18 mouse cellular contexts compared by ENCODE assay signal in genomic region chr3:157255446-157255845, GRCm38 (mm10).
DNase-seq lines count a peak whose midpoint lies in the region; ATAC-seq lines count a peak whose summit lies in the region.
"Had no signal": no experiment of that assay in that cellular context is flagged by ENCODE, and none has a peak within 500 bp of the region (broad histone marks: within the 10 kb centered on the region; RNA-seq: fewer than 3 reads in every experiment).

No protein-coding gene starts in this region.

- ATAC-seq in forebrain, embryonic 15.5 days (replicated peaks) = 0 out of 2 replicates have a peak, but pooled peaks have one; percentile 35
- no peak for ATAC-seq in forebrain, embryonic 16.5 days
- 0 out of 2 replicates have a peak, but pooled peaks have one; percentile 10 for ATAC-seq in hindbrain, embryonic 11.5 days (ENCODE audit: low FRiP score)
- peak; percentile 55 for ATAC-seq in midbrain, embryonic 13.5 days
- ATAC-seq: forebrain, postnatal 0 days; intestine, embryonic 15.5 days had no signal

- WGBS in forebrain, embryonic 15.5 days = 33% methylated on average over 1 of the region's 1 CpGs
- 25% methylated on average over 1 of the region's 1 CpGs for WGBS in forebrain, embryonic 16.5 days
- 53% methylated on average over 1 of the region's 1 CpGs for WGBS in hindbrain, embryonic 11.5 days
- WGBS in hindbrain, embryonic 10.5 days = 39% methylated on average over 1 of the region's 1 CpGs
- 28% methylated on average over 1 of the region's 1 CpGs for WGBS in midbrain, embryonic 13.5 days
- 56% methylated on average over 1 of the region's 1 CpGs for WGBS in midbrain, embryonic 10.5 days

- no peaks in the 10 kb centered on the region for H3K27me3 ChIP-seq in forebrain, embryonic 15.5 days
- H3K27me3 ChIP-seq in forebrain, embryonic 16.5 days (replicated peaks; ENCODE audit: control insufficient read depth, insufficient read depth, low read length) = no peaks in the 10 kb centered on the region
- no peaks in the 10 kb centered on the region for H3K27me3 ChIP-seq in hindbrain, embryonic 11.5 days (ENCODE audit: control insufficient read depth, insufficient read depth, low read length)
- no peaks in the 10 kb centered on the region for H3K27me3 ChIP-seq in hindbrain, embryonic 10.5 days (ENCODE audit: insufficient read depth, poor library complexity, severe bottlenecking)
- H3K27me3 ChIP-seq in midbrain, embryonic 13.5 days = no peaks in the 10 kb centered on the region
- no peaks in the 10 kb centered on the region for H3K27me3 ChIP-seq in midbrain, embryonic 10.5 days (ENCODE audit: low read depth, poor library complexity, severe bottlenecking)
- H3K27me3 ChIP-seq: intestine, embryonic 15.5 days; lung, embryonic 15.5 days had no signal

- H3K4me1 ChIP-seq in forebrain, embryonic 15.5 days = 0 out of 2 replicates have a peak, but pooled peaks cover 4% of the 10 kb centered on the region
- H3K4me1 ChIP-seq in forebrain, embryonic 16.5 days (replicated peaks; ENCODE audit: control insufficient read depth, insufficient read depth, low read length) = peaks cover 4% of the 10 kb centered on the region; the same call in 1 of the 2 replicates
- no peaks in the 10 kb centered on the region for H3K4me1 ChIP-seq in hindbrain, embryonic 11.5 days (replicated peaks; ENCODE audit: control insufficient read depth, insufficient read depth, low read length)
- H3K4me1 ChIP-seq in hindbrain, embryonic 10.5 days (replicated peaks) = peaks cover 11% of the 10 kb centered on the region
- peaks cover 10% of the 10 kb centered on the region for H3K4me1 ChIP-seq in midbrain, embryonic 13.5 days (replicated peaks)
- peaks cover 8% of the 10 kb centered on the region; the same call in 1 of the 2 replicates for H3K4me1 ChIP-seq in midbrain, embryonic 10.5 days
- H3K4me1 ChIP-seq: intestine, embryonic 15.5 days; lung, embryonic 15.5 days had no signal

- H3K9ac ChIP-seq in forebrain, embryonic 15.5 days (replicated peaks) = no peak overlapping the region
- no peak overlapping the region for H3K9ac ChIP-seq in forebrain, embryonic 16.5 days (replicated peaks; ENCODE audit: low read depth, low read length)
- H3K9ac ChIP-seq in hindbrain, embryonic 11.5 days (ENCODE audit: low read depth, low read length) = no peak overlapping the region
- H3K9ac ChIP-seq in midbrain, embryonic 13.5 days (replicated peaks) = no peak overlapping the region
- H3K9ac ChIP-seq: forebrain, postnatal 0 days; intestine, embryonic 15.5 days; liver, embryonic 14.5 days; lung, embryonic 15.5 days had no signal

- H3K4me3 ChIP-seq in forebrain, embryonic 15.5 days = no peak overlapping the region
- H3K4me3 ChIP-seq in forebrain, embryonic 16.5 days (replicated peaks; ENCODE audit: low read length) = no peak overlapping the region
- no peak overlapping the region for H3K4me3 ChIP-seq in hindbrain, embryonic 11.5 days (ENCODE audit: low read depth, low read length)
- H3K4me3 ChIP-seq in hindbrain, embryonic 10.5 days = no peak overlapping the region
- no peak overlapping the region for H3K4me3 ChIP-seq in midbrain, embryonic 13.5 days (replicated peaks)
- no peak overlapping the region for H3K4me3 ChIP-seq in midbrain, embryonic 10.5 days
- H3K4me3 ChIP-seq: intestine, embryonic 15.5 days; lung, embryonic 15.5 days had no signal

- no peak overlapping the region for H3K27ac ChIP-seq in forebrain, embryonic 15.5 days (replicated peaks)
- no peak overlapping the region for H3K27ac ChIP-seq in forebrain, embryonic 16.5 days (ENCODE audit: low read length)
- H3K27ac ChIP-seq in hindbrain, embryonic 11.5 days (ENCODE audit: low read depth, low read length) = no peak overlapping the region
- H3K27ac ChIP-seq in hindbrain, embryonic 10.5 days = no peak overlapping the region
- peak overlapping the region; percentile 65 for H3K27ac ChIP-seq in midbrain, embryonic 13.5 days
- H3K27ac ChIP-seq in midbrain, embryonic 10.5 days (replicated peaks) = no peak overlapping the region
- H3K27ac ChIP-seq: intestine, embryonic 15.5 days; liver, embryonic 14.5 days; lung, embryonic 15.5 days had no signal

- no peak overlapping the region for H3K4me2 ChIP-seq in forebrain, embryonic 15.5 days (replicated peaks)
- H3K4me2 ChIP-seq in forebrain, embryonic 16.5 days (ENCODE audit: low read length) = no peak overlapping the region
- no peak overlapping the region for H3K4me2 ChIP-seq in hindbrain, embryonic 11.5 days (replicated peaks; ENCODE audit: low read depth, low read length)
- no peak overlapping the region for H3K4me2 ChIP-seq in midbrain, embryonic 13.5 days (replicated peaks)
- H3K4me2 ChIP-seq: intestine, embryonic 15.5 days; lung, embryonic 15.5 days had no signal

- no peak for DNase-seq in hindbrain, embryonic 11.5 days (ENCODE audit: low spot score)
- no peak for DNase-seq in hindbrain, embryonic 10.5 days (ENCODE audit: low spot score)
- DNase-seq in midbrain, embryonic 10.5 days (ENCODE audit: low spot score) = no peak
- DNase-seq in adrenal gland, adult 8-10 months = no peak
- DNase-seq: forebrain, postnatal 0 days; heart, adult 11 months; heart, postnatal 36 days; kidney, adult 9 months; kidney, postnatal 36 days; lung, postnatal 4 days; right cerebral cortex, postnatal 14 days; thymus, postnatal 4 days had no signal

- no peaks in the 10 kb centered on the region for H3K36me3 ChIP-seq in forebrain, embryonic 15.5 days
- H3K36me3 ChIP-seq in forebrain, embryonic 16.5 days (ENCODE audit: control insufficient read depth, insufficient read depth) = no peaks in the 10 kb centered on the region
- H3K36me3 ChIP-seq in hindbrain, embryonic 11.5 days (ENCODE audit: control insufficient read depth, insufficient read depth, low read length) = no peaks in the 10 kb centered on the region
- H3K36me3 ChIP-seq in hindbrain, embryonic 10.5 days = no peaks in the 10 kb centered on the region
- no peaks in the 10 kb centered on the region for H3K36me3 ChIP-seq in midbrain, embryonic 13.5 days
- H3K36me3 ChIP-seq in midbrain, embryonic 10.5 days = no peaks in the 10 kb centered on the region
- H3K36me3 ChIP-seq: intestine, embryonic 15.5 days; lung, embryonic 15.5 days had no signal

- H3K9me3 ChIP-seq in forebrain, embryonic 15.5 days = no peaks in the 10 kb centered on the region
- no peaks in the 10 kb centered on the region for H3K9me3 ChIP-seq in forebrain, embryonic 16.5 days (ENCODE audit: control insufficient read depth, low read length)
- no peaks in the 10 kb centered on the region for H3K9me3 ChIP-seq in hindbrain, embryonic 11.5 days (ENCODE audit: control insufficient read depth, low read length)
- H3K9me3 ChIP-seq in hindbrain, embryonic 10.5 days = no peaks in the 10 kb centered on the region
- no peaks in the 10 kb centered on the region for H3K9me3 ChIP-seq in midbrain, embryonic 13.5 days
- H3K9me3 ChIP-seq in midbrain, embryonic 10.5 days (replicated peaks) = no peaks in the 10 kb centered on the region
- H3K9me3 ChIP-seq: intestine, embryonic 15.5 days; lung, embryonic 15.5 days had no signal
